Mouse (Mus musculus) liver, postnatal 0 days (tissue): ENCODE measurements around the gene Hic1.

Source experiments
- CTCF ChIP-seq: sonication (generic); IDR thresholded peaks from 2 replicates; pipeline ENCODE4 v1.5.1; 2016; ENCODE audit warnings: antibody characterized with exemption, low read depth
- EP300 ChIP-seq: IDR thresholded peaks from 2 replicates; pipeline ENCODE4 v1.6.1; 2016; ENCODE audit warnings: antibody characterized with exemption, low read depth, mild to moderate bottlenecking

GRCm38 (mm10) chr11:75198792-75199191 is 29.5 kb upstream of the Hic1 start:
- TF ChIP-seq EP300 = no peak
- no peak for TF ChIP-seq CTCF
